Mouse (Mus musculus) right cerebral cortex, postnatal 25 days (tissue): Measurements from ENCODE around the gene Tet1.
"Not testable (repeated sequence)": the region's sequence is repeated elsewhere in the genome, so short reads cannot be mapped to it uniquely, and the experiment has no call there.

Experiments
- DNase-seq: peaks from one replicate; pipeline ENCODE4 v3.0.0; 2022

Tet1 gene

DNA sequence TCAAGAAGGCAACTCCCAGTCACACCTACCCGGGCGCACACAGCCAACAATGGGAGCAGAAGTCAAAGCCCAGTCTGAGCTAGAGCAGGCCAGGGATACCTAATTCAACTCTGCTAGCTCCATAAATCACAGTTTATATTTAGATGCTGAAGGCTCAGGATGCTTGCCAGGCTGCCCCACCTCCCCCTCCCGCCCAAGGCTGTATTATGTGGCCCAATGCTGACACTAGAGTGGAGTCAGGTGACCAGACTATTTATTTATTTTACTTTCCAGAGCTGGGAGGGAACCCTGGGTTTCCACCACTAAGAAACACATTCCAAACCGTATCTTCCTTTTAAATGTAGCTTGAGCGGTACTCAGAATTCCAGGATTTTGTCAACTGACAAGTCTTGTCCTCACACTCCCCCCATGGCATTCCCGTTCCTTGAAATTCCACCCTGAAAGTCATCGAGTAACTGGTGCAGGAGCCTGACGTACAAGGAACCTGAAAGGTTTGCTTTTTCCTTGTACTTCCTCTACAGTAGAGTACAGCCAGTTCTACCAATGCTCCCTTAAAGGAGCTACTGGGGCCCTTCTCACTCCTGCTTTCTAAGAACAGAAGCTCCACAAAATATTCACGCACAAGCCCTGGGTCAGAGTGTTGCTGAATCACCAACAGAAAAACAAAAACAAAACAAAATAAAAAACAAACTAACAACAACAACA is 64.9 kb downstream of the Tet1 start:
- no peak for DNase-seq

DNA sequence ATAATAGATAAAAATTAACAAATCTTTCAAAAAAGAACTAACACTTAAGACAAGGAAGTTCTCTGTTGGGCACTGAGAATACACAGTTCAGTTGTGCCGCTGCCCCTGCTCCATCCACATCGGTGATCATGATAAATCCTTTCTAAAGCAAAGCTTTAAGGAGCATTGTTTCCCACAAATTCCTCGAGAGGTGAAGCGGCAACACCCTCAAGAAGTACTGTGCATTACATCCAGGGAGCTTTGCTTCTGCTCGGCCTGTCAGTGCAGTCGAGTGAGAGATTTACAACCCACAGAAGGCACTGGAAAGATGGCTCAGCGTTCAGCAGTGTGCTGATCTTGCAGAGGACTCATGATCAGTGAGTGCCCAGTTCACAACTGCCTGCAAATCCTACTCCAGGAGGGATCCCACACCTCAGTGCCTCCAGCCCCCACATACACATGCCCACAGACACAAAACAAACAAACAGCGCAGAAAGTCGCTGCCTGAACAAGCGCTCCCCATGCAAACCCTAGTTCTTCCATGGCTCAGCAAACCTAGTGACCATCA is 66.8 kb downstream of the Tet1 start:
- no peak for DNase-seq

DNA sequence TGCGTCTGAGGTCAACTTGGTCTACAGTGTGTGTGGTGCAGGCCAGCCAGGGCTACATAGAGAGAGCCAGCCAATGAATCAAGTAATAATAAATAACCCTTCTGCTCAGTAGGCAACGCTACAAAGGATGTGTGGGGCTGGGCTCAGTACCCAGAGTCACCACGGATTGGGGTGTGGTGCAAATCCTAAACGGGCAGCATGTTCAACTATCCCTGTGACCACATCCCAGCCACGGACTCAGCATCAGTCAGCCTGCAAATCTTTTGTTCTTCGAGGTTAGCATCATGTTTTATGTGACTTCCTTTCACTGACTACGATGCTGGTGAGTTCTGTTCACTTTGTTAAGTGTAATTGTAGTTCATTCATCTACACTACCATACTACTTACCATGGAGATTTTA is 68.1 kb downstream of the Tet1 start:
- no peak for DNase-seq

DNA sequence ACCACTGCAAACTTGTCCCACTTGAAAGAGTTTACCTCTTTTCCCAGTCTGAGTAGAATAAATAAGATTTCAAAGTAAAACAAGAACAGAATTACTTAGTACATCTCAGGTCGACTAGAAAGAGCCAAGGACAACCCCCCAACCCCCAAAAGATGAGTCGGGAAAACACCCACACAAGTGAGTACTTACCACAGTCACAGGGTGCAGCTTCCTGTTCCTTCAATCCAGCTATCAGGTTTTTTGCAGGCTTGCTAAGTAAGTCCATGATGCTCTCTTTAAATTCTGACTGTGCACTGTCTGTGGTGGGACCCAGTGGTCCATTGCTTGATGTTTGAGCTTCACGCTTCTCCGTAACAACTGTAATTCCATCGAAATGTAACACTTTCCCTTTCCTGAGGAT is 70.8 kb downstream of the Tet1 start:
- DNase-seq = no peak

DNA sequence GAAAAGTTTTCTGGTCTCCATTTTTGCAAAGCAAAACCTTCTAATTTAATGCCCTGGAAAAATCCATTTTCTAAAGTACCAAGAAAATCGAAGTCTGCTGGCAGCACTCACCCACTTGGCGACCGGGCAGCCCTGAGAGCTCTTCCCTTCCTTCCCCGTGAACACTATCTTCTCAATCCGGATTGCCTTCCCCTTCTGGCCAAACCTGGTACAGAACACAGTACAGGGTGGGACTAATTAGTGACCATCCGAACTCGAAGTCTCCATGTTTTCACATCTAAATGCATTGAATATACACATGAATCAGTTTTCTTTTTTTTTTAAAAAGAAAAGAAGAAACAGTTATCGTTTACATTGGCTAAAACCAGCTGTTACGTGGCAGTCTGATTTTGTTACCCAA is 76.0 kb downstream of the Tet1 start:
- no peak for DNase-seq

DNA sequence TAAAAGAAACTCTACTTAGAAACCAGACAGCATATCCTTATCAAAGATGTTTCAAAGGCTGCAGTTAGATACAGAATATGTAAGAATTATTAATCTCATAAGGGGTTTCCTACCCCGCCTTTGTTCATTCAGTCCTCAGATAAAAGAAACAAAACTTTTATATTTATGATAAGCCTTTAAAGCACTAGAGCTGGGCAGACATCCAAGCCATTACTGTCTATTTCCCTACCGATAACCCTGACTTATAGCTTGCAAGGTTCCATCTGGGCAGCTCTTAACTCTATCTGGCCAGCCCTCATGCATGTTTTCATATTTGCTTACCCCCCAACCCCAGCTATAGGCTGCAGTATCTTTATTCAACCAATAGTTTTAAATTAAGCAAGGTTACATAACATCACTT is 77.2 kb downstream of the Tet1 start:
- no peak for DNase-seq

DNA sequence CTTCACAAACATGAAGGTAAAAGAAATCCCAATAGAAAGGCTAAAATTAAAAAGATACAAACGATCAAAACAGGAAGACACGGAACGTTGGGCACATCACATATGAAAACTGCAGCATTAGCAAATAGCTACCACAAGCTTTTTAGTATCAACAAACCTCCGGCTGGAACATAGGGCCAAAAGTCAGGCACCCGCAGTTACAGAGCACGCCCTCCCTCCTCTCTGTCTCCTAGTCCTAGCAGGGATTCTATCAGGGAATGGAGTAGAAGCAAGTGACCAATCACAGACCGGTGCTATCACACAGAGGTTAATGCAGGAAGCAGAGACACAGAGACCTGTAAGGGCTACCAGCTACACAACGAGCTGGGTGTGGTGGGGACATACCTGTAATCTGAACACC is 84.3 kb downstream of the Tet1 start:
- DNase-seq = no peak

DNA sequence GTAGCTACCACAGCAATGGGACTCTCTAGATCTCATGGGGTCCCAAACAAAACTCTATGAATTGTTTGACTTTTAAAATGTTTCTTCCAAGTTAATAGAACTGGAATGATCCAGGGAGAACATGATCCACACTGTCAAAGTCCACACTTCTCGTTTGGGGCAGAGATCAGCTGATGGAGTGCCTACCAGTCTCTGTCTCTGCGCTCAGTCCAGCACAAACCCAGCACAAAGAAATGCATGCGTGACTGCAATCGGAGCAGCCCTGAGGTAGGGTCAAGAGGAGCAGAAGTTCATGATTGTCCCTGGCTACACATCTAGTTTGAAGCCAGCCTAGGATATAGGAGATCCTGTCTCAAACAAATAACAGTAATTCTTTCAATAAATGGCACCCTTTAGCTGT is 85.4 kb downstream of the Tet1 start:
- DNase-seq = no peak

DNA sequence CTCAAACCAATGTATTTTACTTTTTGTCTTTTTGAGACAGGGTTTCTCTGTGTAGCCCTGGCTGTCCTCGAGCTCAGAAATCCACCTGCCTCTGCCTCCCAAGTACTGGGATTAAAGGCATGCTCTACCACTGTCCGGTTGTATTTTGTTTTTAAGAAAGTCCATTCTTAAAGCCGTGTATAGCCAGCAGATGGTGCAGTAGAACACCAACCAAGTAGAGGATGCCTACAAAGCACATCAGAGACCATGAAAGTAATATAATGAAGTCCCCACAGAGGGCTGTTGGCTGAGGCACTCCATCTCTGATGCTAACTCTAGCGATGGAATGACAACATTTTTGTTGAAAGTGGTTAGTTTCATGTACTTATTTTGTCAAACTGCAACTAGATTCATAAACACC is 98.8 kb downstream of the Tet1 start:
- DNase-seq = no peak

DNA sequence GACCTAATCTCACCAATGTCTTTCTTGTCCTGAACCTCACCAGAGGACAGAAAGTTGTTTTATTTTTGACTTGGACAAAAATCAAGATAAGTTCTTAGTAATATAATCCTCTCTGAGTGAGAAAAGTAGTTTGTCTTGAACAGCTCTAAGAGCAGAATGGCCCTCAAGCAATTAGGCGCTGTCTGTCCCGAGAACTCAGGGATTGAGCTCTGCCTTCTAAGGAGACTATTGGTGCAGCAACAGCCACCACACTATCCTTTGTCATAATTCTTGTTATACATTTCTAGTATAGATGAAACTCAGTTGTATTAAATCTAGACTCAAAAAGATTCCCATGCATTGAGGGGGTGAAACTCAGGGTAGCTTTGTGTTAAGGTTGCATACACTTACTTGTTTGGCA is 100.0 kb downstream of the Tet1 start:
- no peak for DNase-seq

DNA sequence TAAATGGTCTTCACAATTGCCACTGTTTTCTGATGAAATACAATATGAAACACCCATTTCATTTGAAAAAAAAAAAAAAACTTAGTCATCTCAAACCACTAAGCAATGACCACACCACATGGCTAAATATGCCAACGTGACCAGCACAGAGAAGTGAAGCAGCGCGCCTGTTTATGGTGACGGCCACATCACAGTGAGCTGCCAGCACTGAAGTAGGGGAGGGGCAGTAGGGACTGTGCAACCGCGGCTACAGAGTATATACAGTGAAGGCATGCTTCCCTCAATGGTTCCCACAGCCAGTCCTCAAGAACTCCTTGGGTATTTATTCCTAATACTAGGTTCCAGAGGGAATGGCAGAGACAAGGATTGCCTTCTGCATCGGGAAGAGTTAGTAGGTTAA is 100.5 kb downstream of the Tet1 start:
- no peak for DNase-seq

DNA sequence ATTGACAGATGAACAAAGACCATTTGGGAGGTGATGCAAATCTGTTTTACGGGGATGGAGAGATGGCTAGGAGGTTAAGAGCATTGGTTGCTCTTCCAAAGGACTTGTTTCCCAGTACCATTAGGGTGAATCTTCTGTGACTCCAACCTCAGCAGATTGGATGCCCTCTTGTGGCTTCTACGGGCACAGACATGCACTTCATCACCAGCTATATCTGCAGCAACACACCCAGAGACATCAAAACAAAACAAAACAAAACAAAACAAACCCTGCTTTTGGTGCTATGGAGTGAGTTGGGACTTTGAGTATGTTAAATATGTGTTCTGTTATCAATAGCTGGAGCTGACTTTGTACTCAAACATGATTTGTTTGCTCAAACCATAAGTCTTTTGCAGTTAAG is 104.7 kb downstream of the Tet1 start:
- DNase-seq = no peak

DNA sequence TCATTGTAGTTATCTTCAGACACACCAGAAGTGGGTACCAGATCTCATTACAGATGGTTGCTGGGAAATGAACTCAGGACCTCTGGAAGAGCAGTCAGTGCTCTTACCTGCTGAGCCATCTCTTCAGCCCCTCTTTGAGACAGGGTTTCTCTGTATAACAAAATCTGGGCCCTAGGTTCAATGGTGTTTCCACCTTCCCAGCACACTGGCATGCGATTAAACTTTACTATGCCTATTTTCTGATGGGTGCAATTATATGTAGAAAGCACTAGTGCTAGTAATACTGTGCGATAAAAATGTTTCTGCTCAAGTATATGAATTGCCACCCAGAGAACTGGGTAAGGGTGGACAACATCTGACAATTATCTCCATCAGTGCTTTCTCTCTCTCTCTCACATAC is 105.5 kb downstream of the Tet1 start:
- DNase-seq = no peak

DNA sequence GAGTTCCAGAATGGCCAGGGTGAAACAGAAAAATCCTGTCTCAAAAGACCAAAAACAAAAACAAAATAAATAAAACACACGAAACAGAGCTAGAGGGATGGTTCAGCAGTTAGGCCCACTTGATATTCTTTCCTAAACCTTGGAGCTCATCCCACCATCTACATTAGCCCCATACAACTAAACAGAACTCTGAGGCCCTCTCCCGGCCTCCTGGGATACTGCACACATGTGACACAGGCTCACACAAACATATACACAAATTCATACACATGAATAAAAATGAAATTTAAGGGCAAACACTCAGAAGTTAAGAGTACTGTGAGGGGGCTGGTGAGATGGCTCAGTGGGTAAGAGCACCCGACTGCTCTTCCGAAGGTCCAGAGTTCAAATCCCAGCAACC is 114.6 kb downstream of the Tet1 start:
- DNase-seq = no peak

DNA sequence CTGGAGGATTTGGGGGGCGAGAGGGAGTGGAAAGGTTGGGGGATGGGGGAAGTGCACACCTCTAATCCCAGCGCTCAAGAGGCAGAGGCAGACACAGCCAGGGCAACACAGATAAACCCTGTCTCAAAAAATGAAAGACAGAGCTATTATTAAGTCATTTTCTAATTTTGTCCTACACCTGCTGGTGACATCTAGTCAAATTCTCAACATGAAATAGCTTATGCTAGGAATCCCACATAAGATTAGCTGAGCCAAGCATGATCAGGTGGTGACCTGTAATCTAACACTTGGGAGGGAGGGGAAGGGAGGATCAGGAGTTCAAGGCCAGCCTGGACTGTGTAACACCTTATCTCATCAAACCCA is 115.7 kb downstream of the Tet1 start:
- no peak for DNase-seq

DNA sequence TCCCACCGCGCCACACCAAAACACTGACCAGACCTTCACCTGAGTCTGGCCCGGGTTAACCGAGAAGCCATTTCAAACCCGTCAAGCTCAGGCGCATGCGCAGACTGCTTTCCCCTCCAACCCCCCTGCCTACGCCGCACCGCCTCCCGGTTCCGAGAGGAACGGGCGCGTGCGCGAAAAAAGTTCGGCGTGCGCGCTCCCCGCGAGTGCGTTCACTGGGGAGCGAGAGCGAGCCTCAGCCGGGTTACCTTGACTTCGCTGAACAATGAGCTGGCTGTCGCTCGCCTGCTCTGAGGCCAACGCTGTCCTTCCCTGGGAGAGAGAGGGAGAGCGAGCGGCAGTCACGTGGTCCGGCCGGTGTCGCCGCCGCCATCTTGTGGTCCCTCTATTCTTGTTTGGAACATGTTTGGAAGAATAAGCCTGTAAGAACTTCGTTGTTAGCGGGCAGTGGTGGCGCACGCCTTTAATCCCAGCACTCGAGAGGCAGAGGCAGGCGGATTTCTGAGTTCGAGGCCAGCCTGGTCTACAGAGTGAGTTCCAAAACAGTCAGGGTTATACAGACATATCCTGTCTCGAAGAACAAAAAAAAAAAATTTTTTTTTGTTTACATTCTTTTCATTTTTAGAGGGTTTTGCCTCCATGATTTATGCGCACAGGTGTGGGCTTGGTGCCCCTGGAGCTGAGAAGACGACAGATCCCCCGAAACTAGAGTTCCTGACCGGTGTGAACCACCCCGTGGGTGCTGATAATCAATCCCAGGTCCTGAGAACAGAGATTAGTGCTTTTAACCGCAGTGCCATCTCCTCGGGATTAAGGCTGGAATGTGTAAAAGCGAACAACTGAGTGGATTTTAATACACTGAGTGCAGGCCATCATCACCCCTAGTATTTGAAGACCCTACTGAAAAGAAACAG is 116.4 kb downstream of the Tet1 start, which contains the start of gene Ccar1:
Gene Ccar1 (minus strand): TSS at position 110 of the 914 bp plus-strand sequence.
- peak; percentile 98 for DNase-seq

DNA sequence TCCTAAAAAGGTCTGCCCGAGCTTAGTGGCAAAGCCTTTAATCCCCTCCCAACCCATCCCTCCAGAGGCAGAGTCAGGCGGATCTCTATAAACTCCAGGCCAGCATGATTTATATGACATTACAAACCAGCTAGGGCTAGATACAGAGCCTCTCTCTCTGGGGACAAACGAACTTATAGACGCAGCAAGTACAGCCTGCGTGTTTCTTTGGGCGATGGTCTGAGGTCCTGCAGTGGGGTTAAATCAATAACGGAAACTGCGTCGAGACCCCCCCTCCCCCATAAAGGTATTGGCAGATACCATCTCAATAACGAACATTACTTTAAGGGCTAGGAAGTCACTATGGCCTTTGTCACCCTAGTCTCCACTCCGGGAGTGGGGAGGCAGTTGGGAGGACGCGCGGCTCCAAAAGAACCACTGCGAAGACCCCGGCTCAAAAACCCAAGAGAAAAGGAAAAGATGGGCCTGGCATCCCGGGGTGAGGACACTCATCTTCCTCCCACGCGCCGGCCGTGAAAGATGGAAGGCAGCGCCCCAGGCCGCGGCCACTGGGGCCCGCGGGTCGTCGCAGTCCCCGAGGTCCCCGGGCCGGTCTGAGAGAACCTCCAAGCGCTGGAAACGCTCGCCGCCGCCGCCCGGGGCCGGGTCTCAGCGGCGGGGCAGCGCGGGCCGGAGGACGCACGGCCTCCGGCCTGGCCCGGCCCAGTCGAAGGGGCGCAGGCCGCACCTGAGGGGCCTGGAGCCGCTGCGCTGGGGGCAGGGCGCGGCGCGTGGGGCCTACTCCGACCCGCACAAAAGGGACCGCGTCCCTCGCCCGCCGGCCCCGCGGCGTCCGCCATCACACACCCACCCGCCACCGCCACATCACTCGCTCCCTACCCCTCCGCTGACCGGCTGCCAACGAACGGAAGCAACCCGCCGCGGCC is 117.3 kb downstream of the Tet1 start:
- no peak for DNase-seq

DNA sequence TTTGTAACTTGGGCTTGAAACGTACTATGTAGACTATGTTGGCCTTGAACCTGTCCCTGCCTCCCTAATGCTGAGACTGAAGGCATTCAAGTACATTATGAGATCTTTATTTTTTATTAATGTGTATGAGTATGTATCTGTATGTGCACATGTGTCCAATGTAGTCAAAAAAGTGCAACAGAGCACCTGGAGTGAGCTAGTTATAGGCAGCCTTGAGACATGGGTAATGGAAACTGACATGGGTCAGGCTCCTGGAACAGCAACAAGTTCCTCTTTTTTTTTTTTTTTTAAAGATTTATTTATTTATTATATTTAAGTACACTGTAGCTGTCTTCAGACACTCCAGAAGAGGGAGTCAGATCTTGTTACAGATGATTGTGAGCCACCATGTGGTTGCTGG is 127.0 kb downstream of the Tet1 start:
- DNase-seq = not testable (repeated sequence)
